Mouse (Mus musculus): ENCODE results near the gene H2afj. TPM values are rescaled to one million over a fixed set of nuclear protein-coding genes. Genes with fewer than 3 reads are reported as not detected.

Gene H2afj
- polyA plus RNA-seq, 1 experiment from 2014 or later, result 131 TPM

- H3K4me2 ChIP-seq, result peak overlapping the region; percentile 74
- peak overlapping the region; percentile 85 for H3K27ac ChIP-seq (replicated peaks)
- H3K4me1 ChIP-seq (replicated peaks), result peaks cover 18% of the 10 kb centered on the region
- 5% methylated on average over 7 of the region's 7 CpGs for WGBS (ENCODE audit: insufficient replicate concordance)
- no peak for ATAC-seq (ENCODE audit: insufficient read depth)
- peak overlapping the region; percentile 99 for H3K9ac ChIP-seq
- peak overlapping the region; percentile 98 for H3K4me3 ChIP-seq (replicated peaks)
- peaks cover 33% of the 10 kb centered on the region for H3K36me3 ChIP-seq (replicated peaks)
- H3K9me3 ChIP-seq (replicated peaks), result no peaks in the 10 kb centered on the region
- peaks cover 8% of the 10 kb centered on the region; the same call in 1 of the 2 replicates for H3K27me3 ChIP-seq
Measured at GRCm38 (mm10) chr6:136827116-136827515, 19.1 kb downstream of the H2afj start.

- peak within 1 kb of the TSS; percentile 99 for H3K9ac ChIP-seq
- H3K4me3 ChIP-seq (replicated peaks), result peak within 1 kb of the TSS; percentile 98
- peak within 1 kb of the TSS; percentile 74 for H3K4me2 ChIP-seq
- H3K36me3 ChIP-seq (replicated peaks), result peaks cover 29% of the 10 kb centered on the region
- peak; percentile 53 for ATAC-seq (ENCODE audit: insufficient read depth)
- H3K4me1 ChIP-seq (replicated peaks), result peaks cover 18% of the 10 kb centered on the region
- H3K27me3 ChIP-seq, result peaks cover 8% of the 10 kb centered on the region; the same call in 1 of the 2 replicates
- under 1% methylated on average over 34 of the region's 34 CpGs for WGBS (ENCODE audit: insufficient replicate concordance)
- H3K27ac ChIP-seq (replicated peaks), result peak within 1 kb of the TSS; percentile 85
- no peaks in the 10 kb centered on the region for H3K9me3 ChIP-seq (replicated peaks)
Measured at GRCm38 (mm10) chr6:136827516-136827880, 19.5 kb downstream of the H2afj start, which contains the start of gene BC049715. Gene BC049715, plus strand, starts transcription at chr6:136827626.

- under 1% methylated on average over 45 of the region's 45 CpGs for WGBS (ENCODE audit: insufficient replicate concordance)
- peak within 1 kb of the TSS; percentile 99 for H3K9ac ChIP-seq
- peak within 1 kb of the TSS; percentile 85 for H3K27ac ChIP-seq (replicated peaks)
- H3K4me3 ChIP-seq (replicated peaks), result peak within 1 kb of the TSS; percentile 98
- H3K9me3 ChIP-seq (replicated peaks), result no peaks in the 10 kb centered on the region
- peaks cover 24% of the 10 kb centered on the region for H3K36me3 ChIP-seq (replicated peaks)
- peak within 1 kb of the TSS; percentile 74 for H3K4me2 ChIP-seq
- peaks cover 18% of the 10 kb centered on the region for H3K4me1 ChIP-seq (replicated peaks)
- ATAC-seq (ENCODE audit: insufficient read depth), result peak; percentile 100
- peaks cover 8% of the 10 kb centered on the region; the same call in 1 of the 2 replicates for H3K27me3 ChIP-seq
Measured at GRCm38 (mm10) chr6:136827881-136828561, 20.0 kb downstream of the H2afj start, which contains the start of gene Wbp11. Gene Wbp11, minus strand, starts transcription at chr6:136828233.

- H3K9ac ChIP-seq, result no peak overlapping the region; the same call in 1 of the 2 replicates
- peaks cover 18% of the 10 kb centered on the region for H3K4me1 ChIP-seq (replicated peaks)
Measured at GRCm38 (mm10) chr6:136828681-136829080, 20.6 kb downstream of the H2afj start.

GRCm38 (mm10) chr6:136831712-136832111, 23.7 kb downstream of the H2afj start:
- no peaks in the 10 kb centered on the region for H3K9me3 ChIP-seq (replicated peaks)
- no peak overlapping the region for H3K9ac ChIP-seq
- no peak overlapping the region for H3K27ac ChIP-seq (replicated peaks)
- peaks cover 13% of the 10 kb centered on the region for H3K27me3 ChIP-seq
- ATAC-seq (ENCODE audit: insufficient read depth), result no peak
- no peaks in the 10 kb centered on the region for H3K36me3 ChIP-seq (replicated peaks)
- 29% methylated on average over 5 of the region's 5 CpGs for WGBS (ENCODE audit: insufficient replicate concordance)
- no peak overlapping the region for H3K4me2 ChIP-seq
- H3K4me3 ChIP-seq (replicated peaks), result no peak overlapping the region
- H3K4me1 ChIP-seq (replicated peaks), result peaks cover 10% of the 10 kb centered on the region

More at GRCm38 (mm10) chr6:136828681-136829080, 20.6 kb downstream of the H2afj start:
- no peak for ATAC-seq (ENCODE audit: insufficient read depth)
- Histone ChIP-seq H3K27me3 (peaks cover 8% of the 10 kb centered on the region; the same call in 1 of the 2 replicates), H3K27ac (replicated peaks) (peak overlapping the region; percentile 63), H3K9me3 (replicated peaks) (no peaks in the 10 kb centered on the region), H3K4me3 (replicated peaks) (peak overlapping the region; percentile 98), H3K4me2 (peak overlapping the region; percentile 71), H3K36me3 (replicated peaks) (peaks cover 21% of the 10 kb centered on the region)
- 30% methylated on average over 4 of the region's 4 CpGs for WGBS (ENCODE audit: insufficient replicate concordance)

- Histone ChIP-seq H3K4me3 (replicated peaks) (no peak within 1 kb of the TSS), H3K27me3 (peaks cover 13% of the 10 kb centered on the region), H3K4me2 (no peak within 1 kb of the TSS), H3K36me3 (replicated peaks) (no peaks in the 10 kb centered on the region), H3K4me1 (replicated peaks) (no peaks in the 10 kb centered on the region), H3K9me3 (replicated peaks) (no peaks in the 10 kb centered on the region), H3K27ac (replicated peaks) (no peak within 1 kb of the TSS), H3K9ac (no peak within 1 kb of the TSS)
- 48% methylated on average over 4 of the region's 4 CpGs for WGBS (ENCODE audit: insufficient replicate concordance)
- no peak for ATAC-seq (ENCODE audit: insufficient read depth)
Measured at GRCm38 (mm10) chr6:136835352-136835751, 27.3 kb downstream of the H2afj start, which contains the start of gene Smco3. Gene Smco3, minus strand, starts transcription at chr6:136835452.

GRCm38 (mm10) chr6:136837323-136837722, 29.3 kb downstream of the H2afj start:
- Histone ChIP-seq H3K27me3 (peaks cover 5% of the 10 kb centered on the region), H3K4me1 (replicated peaks) (no peaks in the 10 kb centered on the region), H3K4me3 (replicated peaks) (no peak overlapping the region), H3K27ac (replicated peaks) (no peak overlapping the region), H3K36me3 (replicated peaks) (no peaks in the 10 kb centered on the region), H3K9me3 (replicated peaks) (no peaks in the 10 kb centered on the region), H3K4me2 (no peak overlapping the region), H3K9ac (no peak overlapping the region)
- 48% methylated on average over 3 of the region's 3 CpGs for WGBS (ENCODE audit: insufficient replicate concordance)
- ATAC-seq (ENCODE audit: insufficient read depth), result no peak

- Histone ChIP-seq H3K4me2 (no peak overlapping the region), H3K4me3 (replicated peaks) (no peak overlapping the region), H3K36me3 (replicated peaks) (peaks cover 49% of the 10 kb centered on the region), H3K9ac (no peak overlapping the region), H3K4me1 (replicated peaks) (peaks cover 30% of the 10 kb centered on the region), H3K9me3 (replicated peaks) (no peaks in the 10 kb centered on the region), H3K27ac (replicated peaks) (no peak overlapping the region), H3K27me3 (no peaks in the 10 kb centered on the region; the same call in 1 of the 2 replicates)
- WGBS (ENCODE audit: insufficient replicate concordance), result 86% methylated on average over 2 of the region's 2 CpGs
- ATAC-seq (ENCODE audit: insufficient read depth), result no peak
Measured at GRCm38 (mm10) chr6:136844903-136845302, 36.9 kb downstream of the H2afj start.

- Histone ChIP-seq H3K9me3 (replicated peaks) (no peaks in the 10 kb centered on the region), H3K4me1 (replicated peaks) (peaks cover 40% of the 10 kb centered on the region), H3K4me2 (no peak overlapping the region), H3K36me3 (replicated peaks) (peaks cover 59% of the 10 kb centered on the region), H3K27ac (replicated peaks) (no peak overlapping the region), H3K4me3 (replicated peaks) (no peak overlapping the region), H3K27me3 (no peaks in the 10 kb centered on the region), H3K9ac (no peak overlapping the region)
- 76% methylated on average over 5 of the region's 5 CpGs for WGBS (ENCODE audit: insufficient replicate concordance)
- no peak for ATAC-seq (ENCODE audit: insufficient read depth)
Measured at GRCm38 (mm10) chr6:136845706-136846480, 37.8 kb downstream of the H2afj start.

GRCm38 (mm10) chr6:136847267-136847666, 39.2 kb downstream of the H2afj start:
- no peak for ATAC-seq (ENCODE audit: insufficient read depth)
- Histone ChIP-seq H3K27me3 (no peaks in the 10 kb centered on the region), H3K36me3 (replicated peaks) (peaks cover 72% of the 10 kb centered on the region), H3K27ac (replicated peaks) (no peak overlapping the region), H3K4me2 (0 out of 2 replicates have a peak overlapping the region, but pooled peaks have one; percentile 50), H3K9ac (no peak overlapping the region), H3K9me3 (replicated peaks) (no peaks in the 10 kb centered on the region), H3K4me1 (replicated peaks) (peaks cover 45% of the 10 kb centered on the region), H3K4me3 (replicated peaks) (no peak overlapping the region)
- 88% methylated on average over 3 of the region's 3 CpGs for WGBS (ENCODE audit: insufficient replicate concordance)

- Histone ChIP-seq H3K4me1 (replicated peaks) (peaks cover 50% of the 10 kb centered on the region), H3K4me2 (peak overlapping the region; percentile 50), H3K9ac (peak overlapping the region; percentile 2; the same call in 1 of the 2 replicates), H3K4me3 (replicated peaks) (peak overlapping the region; percentile 22), H3K36me3 (replicated peaks) (peaks cover 77% of the 10 kb centered on the region), H3K27me3 (no peaks in the 10 kb centered on the region), H3K27ac (replicated peaks) (peak overlapping the region; percentile 81), H3K9me3 (replicated peaks) (no peaks in the 10 kb centered on the region)
- ATAC-seq (ENCODE audit: insufficient read depth), result peak; percentile 70
- 2% methylated on average over 2 of the region's 2 CpGs for WGBS (ENCODE audit: insufficient replicate concordance)
Measured at GRCm38 (mm10) chr6:136847790-136848189, 39.7 kb downstream of the H2afj start.

Measured in liver, embryonic 15.5 days (tissue).